Mouse (Mus musculus) embryonic stem cell, embryonic (primary cell): ENCODE results near the gene Vash2.

Experiments
- CTCF ChIA-PET, 4 experiments: fragments of 300-600 bp in 2 of 4; fragments of 350-600 bp in 2 of 4; sonication (Branson Sonifier 250); formaldehyde crosslinking; loops; one replicate each; lab custom pipeline; 2022; ENCODE audit warnings: inconsistent platforms in 2 of 4; lab: Charles Lee
- POLR2A ChIA-PET, 4 experiments: fragments of 300-600 bp in 2 of 4; fragments of 350-600 bp in 2 of 4; sonication (Branson Sonifier 250); formaldehyde crosslinking; loops; one replicate each; lab custom pipeline; 2022; ENCODE audit warnings: antibody characterized with exemption in 4 of 4, inconsistent platforms in 1 of 4; lab: Charles Lee

Vash2 gene

GRCm38 (mm10) chr1:190989437-190990082 is 10.5 kb upstream of the Vash2 start:
- CTCF ChIA-PET: interaction anchor here in 3 of 4 experiments (0.9 to 1.3 kb wide), 5 partner anchors 12 to 45 kb away, joined by 3 to 6 read pairs (median 3); no protein-coding TSS in a partner anchor
- POLR2A ChIA-PET: interaction anchor here in 1 of 4 experiments (1.2 kb wide), 1 partner anchor 77 kb away, joined by 3 read pairs; no protein-coding TSS in a partner anchor

GRCm38 (mm10) chr1:190981412-190981811 is 2.3 kb upstream of the Vash2 start:
- ChIA-PET CTCF (no interaction called here), POLR2A (interaction anchor here in 2 of 4 experiments (0.5 to 1.2 kb wide), 2 partner anchors 9 to 13 kb away, joined by 3 to 4 read pairs; no protein-coding TSS in a partner anchor)

GRCm38 (mm10) chr1:190980470-190980869 is 1.4 kb upstream of the Vash2 start:
- ChIA-PET POLR2A (no interaction called here), CTCF (no interaction called here)

GRCm38 (mm10) chr1:190978511-190979073 is 504 bp downstream of the Vash2 start:
- ChIA-PET POLR2A (interaction anchor here in 3 of 4 experiments (0.6 to 2.0 kb wide), 13 partner anchors 8 to 738 kb away, joined by 3 to 18 read pairs (median 4); partner anchors contain the start of genes Flvcr1 (in 2 of the 3), Nsl1 (in 1 of the 3) and Tatdn3 (in 1 of the 3)), CTCF (interaction anchor here in 2 of 4 experiments (1.1 to 1.2 kb wide), 2 partner anchors 34 to 321 kb away, joined by 3 to 4 read pairs; no protein-coding TSS in a partner anchor)

GRCm38 (mm10) chr1:190978001-190978400 is 1.1 kb downstream of the Vash2 start:
- ChIA-PET CTCF (no interaction called here), POLR2A (interaction anchor here in 2 of 4 experiments (1.2 to 2.0 kb wide), 6 partner anchors 9 to 454 kb away, joined by 3 to 18 read pairs (median 4); partner anchors contain the start of gene Flvcr1 (in 1 of the 2))

- ChIA-PET CTCF (interaction anchor here in 2 of 4 experiments (0.7 kb wide), 2 partner anchors 201 to 298 kb away, joined by 6 to 18 read pairs; no protein-coding TSS in a partner anchor), POLR2A (interaction anchor here in 3 of 4 experiments (0.6 to 1.4 kb wide), 5 partner anchors 10 to 865 kb away, joined by 3 to 5 read pairs (median 5); no protein-coding TSS in a partner anchor)
Observed at GRCm38 (mm10) chr1:190976887-190977573, 2.1 kb downstream of the Vash2 start.

- POLR2A ChIA-PET: interaction anchor here in 1 of 4 experiments (0.7 kb wide), 1 partner anchor 30 kb away, joined by 3 read pairs; no protein-coding TSS in a partner anchor
Observed at GRCm38 (mm10) chr1:190974833-190975232, 4.3 kb downstream of the Vash2 start.

GRCm38 (mm10) chr1:190974191-190974590 is 4.9 kb downstream of the Vash2 start:
- ChIA-PET POLR2A (interaction anchor here in 2 of 4 experiments (0.7 to 1.8 kb wide), 2 partner anchors 30 to 52 kb away, joined by 3 to 4 read pairs; partner anchors contain the start of gene Flvcr1 (in 1 of the 2)), CTCF (no interaction called here)

More at GRCm38 (mm10) chr1:190974833-190975232, 4.3 kb downstream of the Vash2 start:
- CTCF ChIA-PET: no interaction called here

- ChIA-PET CTCF (interaction anchor here in 1 of 4 experiments (0.5 kb wide), 1 partner anchor 196 kb away, joined by 3 read pairs; no protein-coding TSS in a partner anchor), POLR2A (interaction anchor here in 2 of 4 experiments (1.1 to 1.8 kb wide), 2 partner anchors 20 to 53 kb away, joined by 3 to 4 read pairs; partner anchors contain the start of gene Flvcr1 (in 1 of the 2))
Observed at GRCm38 (mm10) chr1:190972612-190973192, 6.4 kb downstream of the Vash2 start.

GRCm38 (mm10) chr1:190971708-190972610 is 7.1 kb downstream of the Vash2 start:
- POLR2A ChIA-PET: interaction anchor here in 1 of 4 experiments (1.1 kb wide), 1 partner anchor 21 kb away, joined by 3 read pairs; no protein-coding TSS in a partner anchor

GRCm38 (mm10) chr1:190968010-190968409 is 11.1 kb downstream of the Vash2 start:
- ChIA-PET CTCF (interaction anchor here in 1 of 4 experiments (1.3 kb wide), 1 partner anchor 345 kb away, joined by 3 read pairs; no protein-coding TSS in a partner anchor), POLR2A (no interaction called here)

More at GRCm38 (mm10) chr1:190971708-190972610, 7.1 kb downstream of the Vash2 start:
- CTCF ChIA-PET: interaction anchor here in 1 of 4 experiments (0.6 kb wide), 1 partner anchor 333 kb away, joined by 4 read pairs; no protein-coding TSS in a partner anchor

- ChIA-PET POLR2A (interaction anchor here in 2 of 4 experiments (0.6 to 1.8 kb wide), 2 partner anchors 12 to 213 kb away, joined by 5 read pairs; no protein-coding TSS in a partner anchor), CTCF (no interaction called here)
Observed at GRCm38 (mm10) chr1:190964992-190965780, 13.9 kb downstream of the Vash2 start.

- CTCF ChIA-PET: no interaction called here
Observed at GRCm38 (mm10) chr1:190962760-190963159, 16.3 kb downstream of the Vash2 start.

GRCm38 (mm10) chr1:190958821-190959220 is 20.3 kb downstream of the Vash2 start:
- POLR2A ChIA-PET: interaction anchor here in 1 of 4 experiments (2.2 kb wide), 1 partner anchor 12 kb away, joined by 6 read pairs; no protein-coding TSS in a partner anchor
- CTCF ChIA-PET: interaction anchor here in 1 of 4 experiments (1.5 kb wide), 1 partner anchor 330 kb away, joined by 3 read pairs; no protein-coding TSS in a partner anchor

More at GRCm38 (mm10) chr1:190962760-190963159, 16.3 kb downstream of the Vash2 start:
- POLR2A ChIA-PET: no interaction called here

- ChIA-PET POLR2A (interaction anchor here in 2 of 4 experiments (0.5 to 1.0 kb wide), 4 partner anchors 8 to 70 kb away, joined by 3 read pairs; no protein-coding TSS in a partner anchor), CTCF (interaction anchor here in 2 of 4 experiments (0.7 to 1.5 kb wide), 4 partner anchors 8 to 36 kb away, joined by 3 to 5 read pairs (median 4); no protein-coding TSS in a partner anchor)
Observed at GRCm38 (mm10) chr1:190953009-190953408, 26.1 kb downstream of the Vash2 start.

- ChIA-PET CTCF (no interaction called here), POLR2A (interaction anchor here in 1 of 4 experiments (0.6 kb wide), 1 partner anchor 181 kb away, joined by 4 read pairs; no protein-coding TSS in a partner anchor)
Observed at GRCm38 (mm10) chr1:190951014-190951413, 28.1 kb downstream of the Vash2 start.
